Mouse (Mus musculus) stomach, postnatal 0 days (tissue): ENCODE data around the gene Plpp2.

Experiments used
- CTCF ChIP-seq: IDR thresholded peaks from 2 replicates; pipeline ENCODE4 v1.5.1; 2016; ENCODE audit warnings: antibody characterized with exemption, low read depth, mild to moderate bottlenecking, moderate library complexity
- EP300 ChIP-seq: optimal IDR thresholded peaks from 2 replicates; pipeline ENCODE3; 2016; ENCODE audit warnings: antibody characterized with exemption

DNA sequence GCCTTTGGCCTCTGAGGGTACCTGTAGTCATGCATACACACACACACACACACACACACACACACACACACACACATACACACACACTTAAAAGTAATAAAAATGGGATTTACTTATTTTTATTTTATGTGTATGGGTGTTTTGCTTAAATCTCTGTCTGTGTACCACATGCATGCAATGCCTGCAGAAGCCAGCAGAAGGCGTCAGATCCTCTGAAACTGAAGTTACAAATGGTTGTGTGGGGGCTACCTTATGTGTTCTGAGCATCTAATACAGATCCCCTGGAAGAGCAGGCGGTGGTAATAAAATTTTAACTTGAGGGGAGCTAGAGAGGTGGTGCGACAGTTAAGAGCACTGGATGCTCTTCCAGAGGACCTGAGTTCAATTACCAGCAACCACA is 5.5 kb downstream of the Plpp2 start:
- TF ChIP-seq CTCF (peak; percentile 48), EP300 (no peak)
